Mouse (Mus musculus) bone marrow, adult 2 months (tissue): ENCODE measurements around the gene Rtkn.

Experiments
- CTCF ChIP-seq: fragments of 200-500 bp; IDR thresholded peaks from 2 replicates; pipeline ENCODE4 v1.5.1; 2011; ENCODE audit warnings: low read length, control low read depth; ENCODE audit not compliant: control insufficient read depth, insufficient read depth
- POLR2A ChIP-seq: fragments of 200-500 bp; IDR thresholded peaks from 2 replicates; pipeline ENCODE4 v1.6.1; 2011; ENCODE audit warnings: low read depth, mild to moderate bottlenecking, control low read depth, low read length, borderline replicate concordance; ENCODE audit not compliant: control insufficient read depth

GRCm38 (mm10) chr6:83115011-83115671 lies 20.1 kb upstream of the Rtkn start, which contains the start of gene Mogs:
- peak; percentile 48 for TF ChIP-seq CTCF
- TF ChIP-seq POLR2A: peak; percentile 96
